Mouse (Mus musculus): ENCODE measurements at regions not wholly inside any gene's neighbourhood (a gene's known extent, or its start where the extent isn't known, plus 50 kb on each side); places are given as distances from the start of the nearest gene placed in this dataset.

DNA sequence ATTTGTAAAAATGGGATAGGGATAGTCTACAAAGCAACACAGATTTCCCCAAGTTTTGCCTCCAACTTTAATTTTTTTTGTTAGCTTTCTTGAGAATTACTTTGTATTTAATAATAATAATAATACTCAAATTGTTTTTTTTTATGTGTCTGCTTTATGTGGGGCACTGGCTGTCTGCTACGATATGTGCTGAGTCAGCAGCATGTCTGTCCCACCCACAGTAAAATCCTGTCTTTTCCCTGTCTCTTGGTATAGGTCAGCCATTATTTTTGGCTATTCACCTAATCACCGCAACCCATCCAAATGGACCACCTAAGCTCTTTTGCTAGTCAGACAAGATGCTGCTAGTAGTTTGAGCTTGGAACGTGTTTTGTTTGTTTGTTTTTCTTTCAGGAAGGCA, 473.0 kb downstream of the Hs3st4 start:
- DNase-seq (ENCODE audit: low spot score in 2 of 2) = no peak

DNA sequence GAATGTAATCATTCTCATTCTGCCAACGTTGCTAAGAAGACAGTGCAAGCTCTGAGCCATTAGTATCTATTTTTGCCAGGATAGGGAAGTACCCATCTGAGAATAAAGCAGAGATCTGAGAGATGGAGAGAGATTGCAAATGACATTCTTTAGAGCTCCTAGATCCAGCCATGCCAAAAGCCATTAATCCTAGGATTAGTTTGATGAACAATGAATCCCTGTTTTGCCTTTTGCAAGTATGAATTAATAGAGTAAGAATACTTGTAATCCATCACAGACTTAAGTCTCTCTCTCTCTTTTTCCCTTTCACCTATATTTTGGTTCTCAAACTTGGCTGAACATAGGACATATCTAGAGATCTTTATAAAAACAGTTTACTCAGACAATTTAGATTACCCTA, 504.7 kb downstream of the Hs3st4 start:
- DNase-seq (ENCODE audit: low spot score in 2 of 2) = no peak

DNA sequence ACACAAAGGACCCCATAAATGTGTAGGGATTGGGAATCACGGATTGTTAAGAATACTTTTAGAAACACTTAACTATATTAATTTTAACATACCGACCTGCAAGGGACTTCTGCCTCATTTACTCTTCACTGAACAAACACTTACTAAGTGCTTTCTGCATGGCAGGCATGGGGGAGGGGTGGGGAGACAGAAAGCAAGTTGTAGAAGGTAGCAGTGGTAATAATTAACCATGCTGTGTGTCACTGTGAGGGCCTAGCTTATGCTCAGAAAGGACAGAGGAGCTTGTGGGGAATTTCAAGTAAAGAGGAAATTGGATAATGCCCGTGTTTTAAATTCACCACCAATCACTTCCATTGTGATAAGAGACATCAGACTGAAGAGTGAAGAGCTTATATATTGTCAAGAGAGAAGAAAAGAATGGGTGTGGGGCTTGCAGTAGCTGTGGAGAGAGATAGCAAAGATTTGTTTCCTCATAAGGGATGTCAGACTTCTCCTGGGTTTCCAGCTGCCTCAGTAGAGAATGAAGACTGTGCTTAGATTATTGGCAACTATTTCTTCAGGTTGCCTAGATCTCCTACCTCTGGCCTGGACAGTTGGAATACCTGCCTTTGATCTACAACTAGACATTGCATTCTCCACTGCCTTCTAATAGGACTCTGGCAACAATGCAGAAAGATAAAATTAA, 508.6 kb downstream of the Hs3st4 start:
- no peak for DNase-seq (ENCODE audit: low spot score in 2 of 2)

DNA sequence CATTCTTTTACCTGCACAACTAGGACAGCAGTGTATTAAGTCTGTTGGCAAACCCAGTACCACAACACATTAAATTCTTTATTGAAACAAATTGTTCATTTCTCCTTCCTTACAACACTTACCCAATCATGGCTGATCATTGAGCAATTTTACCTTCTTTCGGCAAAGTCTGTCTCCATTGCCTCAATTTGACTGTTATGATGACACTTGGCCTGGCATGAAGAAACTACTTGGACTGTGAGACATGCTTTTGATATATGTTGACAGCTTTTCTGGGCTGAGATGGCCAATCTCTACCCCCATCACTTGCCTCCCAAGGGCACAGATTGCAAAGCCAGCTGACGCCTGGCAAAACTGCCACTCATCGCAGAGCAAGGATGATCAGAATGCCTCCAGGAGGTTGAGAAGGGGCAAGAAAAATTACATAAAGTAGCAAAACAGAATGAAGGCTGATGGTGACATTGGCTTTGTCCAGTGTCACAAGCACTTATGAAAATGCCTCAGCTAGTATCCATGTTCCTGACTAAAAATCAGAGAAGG, 509.3 kb downstream of the Hs3st4 start:
- no peak for DNase-seq (ENCODE audit: low spot score in 2 of 2)

DNA sequence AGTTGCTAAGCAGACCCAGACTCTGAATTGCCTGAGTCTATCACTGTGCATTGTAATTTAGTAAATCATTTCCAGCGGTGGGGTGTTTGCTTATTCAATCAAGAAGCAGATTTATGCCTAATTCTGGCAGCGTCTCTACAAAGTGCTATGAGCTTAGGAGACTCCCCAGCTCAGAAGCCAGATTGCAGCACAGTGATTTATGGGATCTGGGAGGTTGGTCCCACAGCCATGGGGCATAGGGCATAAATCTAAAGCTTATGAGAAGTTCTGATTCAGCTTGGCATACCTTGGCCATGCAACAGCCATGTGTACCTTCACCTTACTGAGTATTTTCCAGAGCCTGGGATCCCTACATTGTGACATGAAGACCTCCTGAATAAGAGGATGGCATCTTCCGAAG, 518.0 kb downstream of the Hs3st4 start:
- DNase-seq (ENCODE audit: low spot score in 2 of 2) = no peak

DNA sequence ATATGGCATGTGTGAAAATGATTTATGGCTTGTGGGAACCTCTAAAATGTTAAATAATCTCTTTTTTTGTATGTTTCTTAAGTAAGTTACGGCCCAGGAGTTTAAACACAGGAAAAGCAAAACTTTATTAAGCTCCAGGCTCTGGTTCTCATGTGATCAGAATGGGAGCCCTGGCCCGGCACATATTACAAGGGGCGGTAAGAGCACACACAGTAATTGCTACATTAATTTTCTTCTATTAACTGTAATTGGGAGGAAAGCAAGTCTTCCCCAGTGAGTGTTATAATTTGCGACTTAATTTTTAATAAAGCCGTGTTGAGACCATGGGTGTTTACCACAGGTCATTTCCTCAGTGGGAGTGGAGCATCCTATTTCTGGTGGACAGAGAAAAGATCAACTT, 520.1 kb downstream of the Hs3st4 start:
- no peak for DNase-seq (ENCODE audit: low spot score in 2 of 2)

DNA sequence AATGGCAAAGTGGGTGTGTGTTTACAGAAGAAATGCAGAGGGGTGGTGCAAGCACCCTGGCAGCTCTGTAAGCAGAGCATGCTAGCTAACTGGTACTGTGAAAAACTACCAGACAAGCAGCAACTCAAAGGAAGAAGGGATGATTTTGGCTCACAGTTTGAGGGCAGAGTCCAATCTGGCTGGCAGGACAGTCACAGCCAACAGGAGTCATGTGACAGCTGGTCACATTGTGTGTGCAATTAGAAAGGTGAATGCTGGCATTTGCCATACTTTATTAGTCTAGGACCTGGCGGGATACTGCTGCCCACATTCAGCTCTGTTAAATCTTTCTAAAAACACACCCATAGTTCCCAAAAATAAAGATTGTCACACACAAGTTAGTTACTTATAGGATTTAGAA, 566.4 kb downstream of the Hs3st4 start:
- no peak for DNase-seq (ENCODE audit: low spot score in 2 of 2)

DNA sequence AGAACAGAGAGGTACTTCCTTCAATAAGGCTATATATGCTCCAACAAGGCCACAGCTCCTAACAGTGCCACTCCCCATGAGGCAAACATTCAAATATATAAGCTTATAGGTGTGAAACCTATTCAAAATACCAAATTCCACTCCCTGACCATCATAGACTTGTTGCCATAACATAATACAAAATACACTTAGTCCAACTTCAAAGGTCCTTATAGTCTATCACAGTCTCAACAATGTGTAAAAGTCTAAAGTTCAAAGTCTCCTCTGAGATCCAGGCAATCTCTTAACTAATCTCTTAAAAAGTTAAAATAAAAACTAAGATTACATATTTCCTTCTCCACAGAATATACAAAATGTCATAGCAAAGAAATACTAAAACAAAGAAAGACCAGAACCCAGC, 574.5 kb downstream of the Hs3st4 start:
- no peak for DNase-seq (ENCODE audit: low spot score in 2 of 2)

DNA sequence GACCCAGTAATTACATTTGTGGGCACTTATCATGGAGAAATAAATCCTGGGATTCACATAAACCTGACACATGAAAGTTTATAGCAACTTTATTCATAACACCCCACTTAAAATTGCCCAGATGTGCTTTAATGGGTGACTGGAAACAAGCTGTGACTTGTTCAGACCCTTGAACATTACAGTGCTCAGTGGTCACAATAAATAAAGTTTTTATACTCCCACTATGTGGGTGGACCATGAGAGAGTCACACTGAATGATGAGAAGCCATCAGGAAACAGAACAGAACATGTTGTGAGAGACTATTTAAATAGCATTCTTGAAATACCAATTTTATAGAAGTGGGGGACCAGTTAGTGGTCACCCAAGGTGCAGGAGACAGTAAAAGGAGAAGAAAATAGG, 588.1 kb downstream of the Hs3st4 start:
- DNase-seq (ENCODE audit: low spot score in 2 of 2) = no peak

DNA sequence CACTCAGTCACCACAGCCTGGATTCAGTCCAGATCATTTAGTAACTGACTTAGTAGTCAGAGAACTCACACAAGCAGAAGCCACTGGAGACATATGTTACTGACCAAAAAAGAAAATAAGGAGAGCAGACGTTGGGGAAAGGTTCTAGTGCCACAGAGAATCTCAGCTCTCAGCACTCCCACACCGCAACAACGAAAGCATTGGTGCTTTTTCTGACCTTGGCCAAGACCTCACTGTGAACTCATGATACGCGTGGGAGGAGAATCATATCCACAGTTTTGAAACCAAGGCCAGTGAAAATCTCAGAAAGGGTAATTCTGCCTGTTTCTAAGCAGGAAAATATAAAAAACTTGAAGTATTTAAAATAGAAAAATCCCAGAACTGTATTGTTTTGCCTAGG, 591.0 kb downstream of the Hs3st4 start:
- no peak for DNase-seq (ENCODE audit: low spot score in 2 of 2)

DNA sequence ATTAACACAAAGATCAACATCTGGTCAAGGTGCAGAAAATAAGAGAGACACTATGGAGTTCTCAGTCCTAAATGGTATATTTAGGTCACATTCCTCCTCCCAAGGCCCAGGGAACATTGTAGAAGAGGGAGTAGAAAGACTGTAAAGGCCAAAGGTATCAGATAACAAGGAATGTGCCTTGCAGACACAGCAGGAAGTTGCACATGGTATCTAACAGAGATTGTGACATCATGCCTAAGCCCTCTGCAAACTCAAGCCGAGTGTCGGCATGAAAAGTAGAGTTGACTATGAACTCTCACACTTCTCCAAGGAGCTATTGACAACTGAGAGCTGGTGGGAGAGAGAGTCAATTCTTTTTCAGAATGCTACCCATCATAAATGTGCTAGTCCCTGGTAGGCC, 598.7 kb downstream of the Hs3st4 start:
- no peak for DNase-seq (ENCODE audit: low spot score in 2 of 2)

DNA sequence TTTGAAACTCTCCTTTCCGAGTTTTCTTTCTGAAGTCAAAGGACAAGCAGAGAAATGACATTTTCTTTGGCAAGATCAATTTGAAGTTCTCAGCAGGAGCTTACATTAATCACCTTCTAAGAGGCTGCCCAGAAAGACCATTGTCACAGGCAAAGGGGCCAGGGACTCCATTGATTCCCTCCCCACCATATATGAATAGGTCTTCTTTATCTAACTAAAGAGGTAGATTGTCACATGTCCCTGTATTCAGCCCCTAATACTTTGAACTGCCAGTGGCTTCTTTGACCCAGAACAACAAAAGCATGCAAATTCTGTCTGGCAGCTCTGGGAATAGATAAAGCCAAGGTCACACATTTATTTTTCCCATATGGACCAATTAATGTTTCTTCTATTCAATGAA, 602.6 kb downstream of the Hs3st4 start:
- DNase-seq (ENCODE audit: low spot score in 2 of 2) = no peak

DNA sequence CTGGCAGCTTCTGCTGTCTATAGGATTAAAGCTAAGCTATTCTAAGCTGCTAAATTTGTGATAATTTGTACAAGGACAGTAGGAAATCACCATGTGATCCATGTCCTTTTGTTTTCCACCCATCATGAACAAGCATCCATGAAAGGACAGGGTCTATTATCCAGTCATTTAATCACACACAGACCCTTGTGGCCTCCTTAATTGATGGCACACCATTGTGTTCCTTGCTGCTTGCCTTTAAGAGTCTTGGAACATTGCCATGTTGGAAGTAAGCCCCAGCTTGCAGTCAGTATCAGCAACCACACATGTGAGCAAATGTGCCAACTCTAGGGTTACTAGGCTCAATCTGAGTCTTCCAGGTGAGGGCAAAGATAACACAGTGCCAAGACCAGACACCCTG, 608.7 kb downstream of the Hs3st4 start:
- DNase-seq (ENCODE audit: low spot score in 2 of 2) = no peak

DNA sequence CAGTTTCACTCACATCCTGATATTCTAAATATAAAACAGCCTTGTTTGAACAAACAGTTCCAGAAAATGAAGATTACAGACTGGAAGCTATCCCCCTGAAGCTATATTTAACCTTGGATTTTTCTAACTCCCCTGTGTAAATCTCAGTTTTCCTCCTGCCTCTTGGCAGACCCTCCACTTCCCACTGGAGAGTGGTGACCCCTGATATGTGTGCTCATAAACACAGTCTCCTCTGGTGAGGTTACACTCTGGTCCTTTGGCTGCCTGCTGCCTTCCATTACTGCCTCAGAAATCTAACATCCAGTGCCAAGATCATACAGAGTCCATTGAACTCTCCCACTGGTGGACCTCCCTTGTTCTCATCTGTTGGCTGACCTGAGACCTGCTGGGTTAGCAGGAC, 610.8 kb downstream of the Hs3st4 start:
- DNase-seq (ENCODE audit: low spot score in 2 of 2) = no peak

DNA sequence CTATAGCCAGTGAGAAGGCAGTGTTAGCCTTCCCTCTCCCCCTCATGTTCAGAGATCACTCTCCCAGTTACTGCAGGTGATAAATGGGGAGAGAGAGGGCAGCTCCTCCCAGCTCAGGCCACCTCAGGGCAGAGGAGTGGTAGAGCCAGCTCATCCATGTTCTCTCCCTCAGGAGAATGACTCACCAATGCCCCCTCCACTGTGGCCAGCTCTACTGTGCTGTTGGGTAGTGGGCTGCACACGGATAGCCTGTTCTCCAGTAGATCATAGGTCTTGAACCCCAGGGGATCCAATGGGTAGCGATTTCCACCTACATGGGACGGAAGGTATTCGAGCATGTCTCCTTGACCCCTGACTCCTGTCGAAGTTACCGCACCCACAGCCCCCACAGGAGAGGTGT, 618.1 kb downstream of the Hs3st4 start:
- no peak for DNase-seq (ENCODE audit: low spot score in 2 of 2)

DNA sequence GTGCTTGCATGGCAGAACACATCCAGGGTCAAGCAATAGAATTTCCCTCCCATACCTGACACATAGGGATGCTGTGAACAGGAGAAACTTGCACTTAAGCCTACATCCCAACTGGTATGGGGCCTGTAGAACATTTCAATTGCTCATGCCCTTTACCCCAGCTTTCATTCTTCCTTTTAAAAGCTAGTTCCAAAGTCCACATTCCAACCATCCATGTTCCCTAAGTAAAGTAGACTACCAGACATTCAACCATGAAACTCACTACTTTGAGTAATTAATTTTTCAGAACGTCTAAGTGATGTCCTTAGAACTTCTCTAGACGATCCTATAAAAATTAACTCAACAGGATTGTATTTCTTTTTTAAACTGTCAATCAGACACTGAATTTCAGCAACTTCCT, 621.9 kb downstream of the Hs3st4 start:
- no peak for DNase-seq (ENCODE audit: low spot score in 2 of 2)

DNA sequence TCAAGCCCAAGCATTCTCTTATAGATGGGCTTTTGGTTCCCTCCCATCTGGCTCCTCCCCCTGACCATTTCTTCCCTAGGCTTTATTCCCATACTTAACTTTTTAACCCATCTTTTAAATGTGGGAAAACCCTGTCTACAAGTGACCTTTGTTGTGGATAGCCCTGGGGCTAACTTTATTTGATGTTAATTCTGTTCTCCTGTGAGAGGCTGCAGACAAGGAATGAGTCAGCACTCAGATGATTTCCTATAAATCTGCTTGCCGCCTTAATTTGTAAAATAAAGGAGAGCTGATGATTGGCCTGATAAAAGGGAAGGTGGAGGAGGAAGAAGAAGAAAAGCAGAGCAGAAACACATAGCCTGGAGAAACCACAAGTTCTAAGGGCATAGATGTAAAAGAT, 623.3 kb downstream of the Hs3st4 start:
- DNase-seq (ENCODE audit: low spot score in 2 of 2) = no peak

DNA sequence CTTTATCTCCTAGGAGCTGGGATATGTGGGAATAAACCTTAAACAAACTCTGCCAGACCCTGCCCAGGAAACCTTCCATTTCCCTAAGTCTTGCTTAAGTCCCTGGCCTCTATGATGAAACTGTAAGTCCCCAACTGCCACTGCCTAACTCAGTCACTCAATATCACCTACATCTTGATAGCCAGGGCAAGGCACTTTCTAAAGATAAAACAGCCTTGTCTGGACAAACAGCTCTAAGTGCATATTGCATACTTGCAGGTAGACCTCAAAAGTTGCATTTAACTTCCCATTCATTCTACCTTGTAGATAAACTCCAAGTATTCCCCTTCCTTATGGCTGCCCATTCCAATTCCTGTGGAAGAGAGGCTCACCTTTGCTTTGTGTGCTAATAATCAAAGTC, 624.4 kb downstream of the Hs3st4 start:
- DNase-seq (ENCODE audit: low spot score in 2 of 2) = no peak

DNA sequence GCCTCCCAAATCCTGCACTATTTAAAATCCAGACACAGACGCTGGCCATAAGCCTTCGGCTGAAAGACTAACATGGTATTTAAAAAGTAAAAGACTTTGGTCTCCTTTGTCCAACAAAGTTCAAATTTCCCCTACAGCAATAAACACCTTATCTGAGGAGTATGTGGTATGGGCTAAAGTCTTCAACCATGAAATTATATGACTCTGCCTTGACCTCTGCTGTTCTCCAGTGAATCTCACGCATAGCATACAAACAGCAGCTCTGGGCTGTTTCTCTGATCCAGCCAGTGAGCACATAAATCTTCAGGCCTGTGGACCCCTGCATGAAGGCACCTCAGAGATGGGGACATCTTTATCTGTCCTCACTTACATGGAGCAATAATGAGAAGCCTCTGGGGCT, 627.8 kb downstream of the Hs3st4 start:
- DNase-seq (ENCODE audit: low spot score in 2 of 2) = no peak

DNA sequence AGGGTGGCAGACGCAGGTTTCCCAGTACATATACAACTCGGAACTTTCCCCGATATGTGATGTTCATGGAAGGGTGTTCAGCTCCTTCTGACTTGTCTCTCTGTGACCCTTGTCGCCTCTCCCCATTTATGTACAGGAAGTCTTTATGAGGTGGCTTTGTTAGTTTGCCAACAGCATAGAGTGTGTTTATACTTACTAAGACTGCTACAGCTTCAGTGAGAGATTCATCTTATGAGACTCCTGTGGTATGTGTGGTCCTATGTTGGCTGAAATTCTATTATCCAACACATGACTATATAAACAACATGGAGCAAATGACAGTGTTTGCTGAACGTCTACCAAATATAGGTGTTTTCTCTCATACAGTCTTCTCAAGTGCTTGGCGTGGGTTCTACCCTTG, 664.5 kb downstream of the Hs3st4 start:
- DNase-seq (ENCODE audit: low spot score in 2 of 2) = no peak

DNA sequence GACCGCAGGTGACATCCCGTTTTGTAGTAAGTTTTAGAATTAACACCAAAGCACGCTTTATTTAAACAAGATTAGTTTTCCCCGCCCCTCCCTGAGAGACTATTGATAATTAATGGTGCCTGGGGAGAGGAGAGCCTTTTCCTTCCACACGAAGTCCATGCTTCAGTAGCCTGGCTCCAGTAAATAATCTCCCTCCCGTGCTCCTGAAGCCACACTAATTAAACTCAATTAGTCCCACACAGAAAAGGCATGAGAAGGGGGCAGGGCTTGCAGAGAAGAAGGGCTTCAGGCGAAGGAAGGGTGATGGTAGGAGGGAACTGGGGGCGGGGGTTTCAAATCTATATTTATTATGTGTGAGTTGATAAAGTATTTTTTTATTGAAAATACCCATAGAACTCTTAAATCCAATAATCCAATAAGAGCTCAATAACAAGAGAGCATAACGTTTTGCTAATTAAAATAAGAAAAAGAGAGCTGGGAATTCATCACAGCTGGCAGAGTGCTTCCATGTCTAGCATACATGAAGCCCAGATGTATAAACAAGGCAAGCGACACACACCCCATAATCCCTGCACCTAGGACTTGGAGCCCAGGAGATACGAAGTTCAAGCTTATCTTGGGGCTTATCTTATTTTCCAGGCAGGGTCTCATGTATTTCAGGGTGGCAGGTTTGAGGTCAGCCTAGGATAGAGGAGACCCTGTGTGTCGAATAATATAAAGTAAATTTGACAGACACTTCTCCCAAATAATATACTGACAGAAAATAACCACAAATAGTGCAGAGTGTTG, 684.7 kb downstream of the Hs3st4 start:
- DNase-seq (ENCODE audit: low spot score in 2 of 2) = no peak

DNA sequence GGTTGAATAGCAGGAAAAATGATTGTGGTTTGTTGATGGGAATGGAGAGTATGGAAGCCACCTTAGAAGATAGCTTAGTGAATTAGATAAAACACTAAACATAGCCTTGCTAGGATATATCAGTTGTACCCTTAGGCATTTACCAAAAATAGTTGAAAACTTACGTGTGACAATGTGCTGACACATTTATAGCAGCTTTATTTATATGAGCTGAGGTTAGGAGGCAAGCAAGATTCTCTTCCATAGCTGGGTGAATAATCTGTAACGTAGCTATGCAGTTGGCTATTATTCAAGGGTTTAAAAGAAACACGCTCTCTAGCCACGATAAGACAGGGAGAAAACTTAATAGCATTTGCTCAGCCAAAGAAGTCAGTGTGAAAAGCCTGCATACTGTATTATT, 685.4 kb downstream of the Hs3st4 start:
- DNase-seq (ENCODE audit: low spot score in 2 of 2) = no peak

DNA sequence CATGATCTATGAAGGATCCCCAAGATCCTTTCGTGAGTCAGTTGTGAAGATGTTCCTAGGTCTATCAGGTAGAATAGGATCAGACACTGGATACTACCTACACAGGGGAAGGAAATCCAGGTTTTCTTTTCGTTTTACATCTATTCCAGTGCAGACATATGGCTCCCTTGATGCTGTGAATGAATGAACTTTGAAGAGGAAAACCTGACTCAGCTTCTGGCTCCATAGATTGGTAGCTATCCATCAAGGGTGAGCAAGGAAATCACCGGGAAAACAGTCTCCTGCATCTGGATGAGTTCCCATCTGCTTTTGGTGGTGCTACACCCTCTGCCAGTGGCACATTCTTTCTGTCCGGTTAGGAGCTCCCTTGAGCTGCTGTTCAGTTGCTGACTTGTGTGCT, 687.8 kb downstream of the Hs3st4 start:
- DNase-seq (ENCODE audit: low spot score in 2 of 2) = no peak

Measured in right cerebral cortex, postnatal 36 days (tissue).